In genomic region chr2:168424277-168425099, GRCm38 (mm10) we compare ENCODE assay signal across 12 mouse cellular contexts.
DNase-seq lines count a peak whose midpoint lies in the region; ATAC-seq lines count a peak whose summit lies in the region.
"Had no signal": no experiment of that assay in that cellular context is flagged by ENCODE, and none has a peak within 500 bp of the region (broad histone marks: within the 10 kb centered on the region; RNA-seq: fewer than 3 reads in every experiment).

No protein-coding gene starts in this region.

- peaks cover 9% of the 10 kb centered on the region for H3K9me3 ChIP-seq in embryonic facial prominence, embryonic 10.5 days
- no peaks in the 10 kb centered on the region for H3K9me3 ChIP-seq in limb, embryonic 12.5 days
- H3K9me3 ChIP-seq: neural tube, embryonic 12.5 days had no signal

- peaks cover 13% of the 10 kb centered on the region for H3K4me1 ChIP-seq in embryonic facial prominence, embryonic 10.5 days
- peaks cover 11% of the 10 kb centered on the region for H3K4me1 ChIP-seq in limb, embryonic 12.5 days (replicated peaks)
- H3K4me1 ChIP-seq: heart, embryonic 13.5 days had no signal

- H3K27ac ChIP-seq in embryonic facial prominence, embryonic 10.5 days (replicated peaks), result no peak overlapping the region
- H3K27ac ChIP-seq in limb, embryonic 12.5 days, result 0 out of 2 replicates have a peak overlapping the region, but pooled peaks have one; percentile 23
- H3K27ac ChIP-seq: forebrain, embryonic 13.5 days; heart, embryonic 13.5 days; neural tube, embryonic 12.5 days had no signal

- WGBS in embryonic facial prominence, embryonic 10.5 days, result 79% methylated on average over 20 of the region's 20 CpGs
- 42% methylated on average over 20 of the region's 20 CpGs for WGBS in limb, embryonic 12.5 days

- H3K36me3 ChIP-seq in embryonic facial prominence, embryonic 10.5 days (replicated peaks), result no peaks in the 10 kb centered on the region
- no peaks in the 10 kb centered on the region for H3K36me3 ChIP-seq in limb, embryonic 12.5 days
- H3K36me3 ChIP-seq: heart, embryonic 13.5 days; neural tube, embryonic 12.5 days had no signal

- no peak overlapping the region for H3K4me3 ChIP-seq in embryonic facial prominence, embryonic 10.5 days
- no peak overlapping the region for H3K4me3 ChIP-seq in limb, embryonic 12.5 days (replicated peaks)
- H3K4me3 ChIP-seq: forebrain, embryonic 13.5 days; heart, embryonic 13.5 days; neural tube, embryonic 12.5 days had no signal

- H3K9ac ChIP-seq in limb, embryonic 12.5 days (replicated peaks), result no peak overlapping the region
- H3K9ac ChIP-seq: forebrain, embryonic 13.5 days; heart, embryonic 13.5 days; neural tube, embryonic 12.5 days had no signal

- no peak for ATAC-seq in limb, embryonic 12.5 days (ENCODE audit: insufficient number of reproducible peaks, insufficient read depth, low FRiP score, low TSS enrichment, low read depth)
- ATAC-seq: forebrain, embryonic 13.5 days had no signal

- H3K27me3 ChIP-seq in embryonic facial prominence, embryonic 10.5 days (replicated peaks; ENCODE audit: low read depth, poor library complexity, severe bottlenecking), result peaks cover 6% of the 10 kb centered on the region; the same call in 1 of the 2 replicates
- 0 out of 2 replicates have a peak, but pooled peaks cover 8% of the 10 kb centered on the region for H3K27me3 ChIP-seq in limb, embryonic 12.5 days
- H3K27me3 ChIP-seq: forebrain, embryonic 13.5 days; neural tube, embryonic 12.5 days had no signal

- H3K4me2 ChIP-seq in limb, embryonic 12.5 days, result no peak overlapping the region
- H3K4me2 ChIP-seq: forebrain, embryonic 13.5 days; heart, embryonic 13.5 days; neural tube, embryonic 12.5 days had no signal

- peak; percentile 19 for DNase-seq in embryo, embryonic 11 days
- no peak for DNase-seq in embryo, embryonic 9.5 days (ENCODE audit: extremely low spot score)
- peak; percentile 15 to 39 for DNase-seq in left cerebral cortex, adult 18-20 months (ENCODE audit: low spot score in 2 of 2)
- DNase-seq in left cerebral cortex, adult 11 months (ENCODE audit: low spot score), result no peak
- DNase-seq in embryonic facial prominence, embryonic 10.5 days (ENCODE audit: low spot score), result peak; percentile 34
- no peak for DNase-seq in testis, postnatal 14 days (ENCODE audit: low spot score)
- DNase-seq in heart, adult 11 months, result no peak
- DNase-seq: cerebellum, adult 9-11 months had no signal

Comparison
In these comparisons a context has a peak if more than half of its experiments do, and no peak if none do; other contexts are left out.
1. DNase-seq: peak in embryo, embryonic 11 days (single experiment), left cerebral cortex, adult 18-20 months (2 of 2) and embryonic facial prominence, embryonic 10.5 days (single experiment); none in embryo, embryonic 9.5 days (single experiment), left cerebral cortex, adult 11 months (single experiment), testis, postnatal 14 days (single experiment) and heart, adult 11 months (single experiment).